Mouse (Mus musculus) lung, adult 18-20 months (tissue): ENCODE measurements around the gene Trim34b.
A peak's percentile ranks its signal among the peaks of the same experiment; 100 is the strongest.
"Not testable (repeated sequence)": the region's sequence is repeated elsewhere in the genome, so short reads cannot be mapped to it uniquely, and the experiment has no call there.

Source experiments
- DNase-seq, 2 experiments: peaks; one replicate each; pipeline ENCODE4 v3.0.0; 2022; ENCODE audit warnings: mixed read lengths in 2 of 2

Trim34b gene

DNA sequence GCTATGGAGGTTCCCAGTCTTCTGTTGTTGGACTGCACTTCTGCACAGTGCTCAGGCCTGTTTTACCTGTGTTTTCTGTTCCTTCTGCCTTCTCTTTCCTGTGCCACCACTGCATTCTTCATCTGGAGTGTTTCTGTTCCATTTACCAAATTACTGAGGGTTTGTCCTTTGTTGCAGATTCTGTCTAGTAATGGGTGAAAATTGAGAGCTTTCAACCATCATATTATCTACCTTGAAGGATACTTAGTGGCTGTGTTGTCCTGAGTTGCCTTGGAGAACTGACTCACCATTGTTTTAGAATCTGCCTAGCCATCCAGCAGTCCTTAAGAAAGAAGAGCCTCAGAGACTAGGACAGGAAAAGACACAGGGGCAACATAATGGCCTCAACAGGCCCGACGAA, at the start of gene Trim34b:
Gene Trim34b (plus strand): TSS at position 301 of the 400 bp plus-strand sequence.
- DNase-seq, result not testable (repeated sequence)

GRCm38 (mm10) chr7:104287576-104288443, 41.5 kb upstream of the Trim34b start, which contains the start of gene Trim5:
Trim5 (minus strand) TSS chr7:104288094.
- peak in 1 of 2 experiments; percentile 6 for DNase-seq

- DNase-seq, result no peak
Observed at GRCm38 (mm10) chr7:104290641-104291040, 38.6 kb upstream of the Trim34b start.

DNA sequence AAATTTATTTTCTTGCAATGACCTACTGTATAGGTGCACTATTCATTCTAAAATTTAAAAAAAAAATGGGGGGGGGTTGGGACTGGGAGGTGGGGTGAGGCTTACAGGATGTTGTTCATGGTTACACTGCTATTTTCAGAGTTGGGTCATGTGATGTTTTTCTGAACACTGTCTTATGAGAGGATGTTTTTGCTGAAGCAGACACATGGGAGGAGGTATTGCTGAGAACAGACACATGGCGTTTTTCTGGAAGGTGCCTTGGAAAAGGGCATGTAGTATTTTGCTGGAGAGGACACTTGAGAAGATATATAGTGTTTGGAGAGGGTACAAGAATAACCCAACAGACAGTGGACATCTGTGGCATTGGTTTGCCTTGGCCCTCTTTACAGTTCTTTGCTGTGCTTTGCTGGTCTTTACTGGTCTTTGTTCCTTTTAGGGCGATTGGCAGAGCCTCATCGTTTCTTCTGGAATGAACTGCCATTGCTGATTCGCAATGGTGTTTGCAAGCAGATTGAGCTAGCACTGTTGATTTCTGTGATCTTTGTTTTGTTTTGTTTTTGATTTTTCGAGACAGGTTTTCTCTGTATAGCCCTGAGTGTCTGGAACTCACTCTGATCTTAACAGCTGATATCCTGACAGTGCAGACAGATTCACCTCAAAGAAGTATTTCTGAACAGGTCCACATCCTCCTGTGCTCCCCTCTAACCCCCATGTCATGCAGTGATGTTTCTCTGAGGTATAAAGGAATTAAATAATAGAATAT, 37.5 kb upstream of the Trim34b start:
- DNase-seq, result no peak

DNA sequence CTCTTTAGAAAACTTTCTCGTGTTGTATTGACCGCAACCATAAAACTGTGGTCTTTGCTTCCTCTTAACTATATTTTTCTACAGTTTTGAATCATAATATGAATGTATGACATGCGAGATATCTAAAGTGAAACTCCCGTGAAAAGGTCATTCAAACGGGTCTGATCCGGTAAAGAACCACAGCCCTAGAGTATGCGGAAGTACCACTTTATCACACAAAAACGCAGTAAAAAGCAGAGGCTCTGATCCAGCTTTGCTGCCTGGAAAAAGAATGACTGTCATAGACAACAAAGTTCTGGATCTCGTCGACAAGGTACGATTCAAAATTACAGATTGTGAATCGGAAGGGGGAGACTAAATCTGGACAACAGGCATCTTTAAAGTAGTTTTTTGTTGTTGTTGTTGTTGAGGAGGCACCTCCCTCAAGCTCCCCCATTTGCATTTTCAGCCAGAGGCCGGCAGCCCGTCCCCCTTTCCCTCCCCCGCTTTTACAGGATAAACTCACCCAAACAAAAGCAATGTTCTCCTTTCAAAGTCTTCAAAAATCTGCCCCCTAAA, 14.4 kb upstream of the Trim34b start:
- peak in 1 of 2 experiments; percentile 7 for DNase-seq

DNA sequence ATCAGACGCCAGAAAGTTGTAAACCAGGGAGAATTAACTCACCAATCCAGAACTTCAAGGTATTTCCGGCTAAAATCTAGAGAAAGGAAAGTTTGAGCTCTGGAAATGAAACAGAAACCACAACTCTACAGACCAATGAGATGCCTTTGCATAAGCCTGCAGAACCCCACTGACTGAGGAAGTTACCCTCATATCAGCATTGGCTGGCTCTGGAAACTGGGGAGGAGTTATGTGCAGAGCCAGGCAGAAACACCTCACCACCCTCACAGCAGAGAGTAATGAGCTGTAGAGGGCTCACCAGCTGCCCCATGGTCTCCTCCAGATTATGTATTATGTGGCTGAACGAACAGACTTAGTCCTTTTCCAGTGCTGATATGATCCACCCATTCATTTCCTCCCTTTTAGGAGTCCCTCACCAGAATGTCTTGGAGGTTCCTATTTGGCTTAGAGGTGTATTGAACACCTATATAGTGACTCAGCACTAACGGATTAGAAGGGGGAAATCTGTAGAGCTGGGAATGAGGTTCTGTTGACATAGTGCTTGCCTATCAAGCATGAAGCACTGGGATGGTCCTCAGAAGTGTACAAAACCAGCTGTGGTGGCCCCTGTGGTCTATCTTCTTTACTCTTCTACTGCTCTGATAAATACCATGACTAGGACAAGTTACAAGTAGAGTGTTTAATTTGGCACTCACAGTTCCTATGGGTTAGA, 13.7 kb upstream of the Trim34b start, which contains the start of gene Trim12a:
Gene Trim12a (minus strand): TSS at position 98 of the 712 bp plus-strand sequence.
- not testable (repeated sequence) for DNase-seq

DNA sequence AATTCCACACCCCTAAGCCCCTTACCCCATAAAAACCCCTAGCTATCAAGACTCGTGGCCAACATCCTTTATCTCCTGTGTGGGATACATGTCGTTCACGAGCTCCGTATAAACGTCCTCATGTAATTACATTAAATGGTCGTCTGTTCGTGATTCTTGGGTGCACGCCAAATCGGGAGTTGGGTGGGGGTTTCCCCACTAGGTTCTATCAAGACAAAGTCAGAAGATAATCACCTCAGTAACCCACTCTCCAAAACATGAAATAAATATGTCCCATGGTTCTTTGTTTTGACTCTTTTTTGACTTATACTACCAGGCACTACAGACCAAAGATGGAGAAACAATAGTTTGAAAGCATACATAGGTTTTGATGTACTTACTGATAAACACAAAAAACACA, 7.2 kb upstream of the Trim34b start:
- DNase-seq, result no peak

DNA sequence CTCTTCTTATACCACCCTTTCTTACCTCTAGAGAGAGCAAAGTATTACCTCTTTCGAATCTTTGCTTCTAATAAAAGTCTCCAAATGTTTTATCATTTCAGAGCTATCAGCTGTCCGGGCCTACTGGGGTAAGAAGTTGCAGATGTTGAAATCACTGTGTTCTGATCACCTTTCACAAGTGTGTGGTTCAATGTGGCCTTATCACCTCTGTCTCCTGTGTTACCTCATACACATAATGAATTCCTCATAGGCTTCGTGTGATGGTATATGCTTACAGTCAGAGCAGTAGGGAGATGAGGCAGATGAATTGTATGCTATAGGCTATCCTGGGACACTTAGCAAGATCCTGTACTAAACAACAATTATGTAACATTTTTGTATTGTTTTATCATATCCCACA, 6.3 kb downstream of the Trim34b start:
- not testable (repeated sequence) for DNase-seq

GRCm38 (mm10) chr7:104340744-104341143, 11.5 kb downstream of the Trim34b start:
- DNase-seq, result not testable (repeated sequence)

DNA sequence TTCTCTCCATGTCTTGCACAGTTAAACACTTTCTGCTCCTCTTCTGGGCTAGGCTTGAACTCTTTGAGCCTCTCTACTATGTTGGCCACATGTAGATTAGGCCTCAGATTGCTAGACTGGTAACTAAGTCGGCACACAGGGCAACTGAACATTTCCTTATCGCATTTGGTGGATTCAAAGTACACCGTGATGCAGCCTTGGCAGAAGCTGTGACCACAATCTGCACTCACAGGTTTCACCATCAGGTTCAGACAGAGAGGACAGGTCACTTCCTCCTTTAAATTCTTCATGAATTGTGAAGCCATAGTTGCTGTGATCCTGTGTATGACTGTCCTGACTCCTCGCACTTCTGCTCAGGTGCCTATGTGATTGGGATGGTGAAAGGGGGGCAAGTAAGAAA, 18.8 kb downstream of the Trim34b start:
- not testable (repeated sequence) for DNase-seq

- DNase-seq, result peak; percentile 85 to 89
Observed at GRCm38 (mm10) chr7:104352717-104353599, 23.7 kb downstream of the Trim34b start, which contains the start of gene Trim12c. Trim12c (minus strand) TSS chr7:104353362.

- DNase-seq, result no peak
Observed at GRCm38 (mm10) chr7:104353600-104353967, 24.3 kb downstream of the Trim34b start.

DNA sequence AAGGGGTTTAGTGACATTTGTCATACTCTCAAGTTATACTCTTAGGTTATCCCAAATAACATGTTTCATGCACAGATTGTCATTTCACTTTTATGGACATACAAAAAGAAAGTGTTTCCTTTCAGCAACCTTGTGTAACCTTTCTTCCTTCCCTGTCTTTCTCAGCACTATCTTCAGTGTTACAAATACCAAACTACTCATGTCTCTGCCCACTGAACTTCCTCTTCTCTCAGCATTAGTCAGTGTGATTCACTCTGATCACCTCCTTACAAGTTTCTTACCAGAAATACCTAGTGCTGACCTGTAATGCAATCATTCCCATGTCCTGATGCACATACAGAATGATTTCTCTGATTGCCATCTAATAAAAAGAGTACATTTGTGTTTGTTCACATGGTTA, 37.1 kb downstream of the Trim34b start:
- DNase-seq, result no peak

DNA sequence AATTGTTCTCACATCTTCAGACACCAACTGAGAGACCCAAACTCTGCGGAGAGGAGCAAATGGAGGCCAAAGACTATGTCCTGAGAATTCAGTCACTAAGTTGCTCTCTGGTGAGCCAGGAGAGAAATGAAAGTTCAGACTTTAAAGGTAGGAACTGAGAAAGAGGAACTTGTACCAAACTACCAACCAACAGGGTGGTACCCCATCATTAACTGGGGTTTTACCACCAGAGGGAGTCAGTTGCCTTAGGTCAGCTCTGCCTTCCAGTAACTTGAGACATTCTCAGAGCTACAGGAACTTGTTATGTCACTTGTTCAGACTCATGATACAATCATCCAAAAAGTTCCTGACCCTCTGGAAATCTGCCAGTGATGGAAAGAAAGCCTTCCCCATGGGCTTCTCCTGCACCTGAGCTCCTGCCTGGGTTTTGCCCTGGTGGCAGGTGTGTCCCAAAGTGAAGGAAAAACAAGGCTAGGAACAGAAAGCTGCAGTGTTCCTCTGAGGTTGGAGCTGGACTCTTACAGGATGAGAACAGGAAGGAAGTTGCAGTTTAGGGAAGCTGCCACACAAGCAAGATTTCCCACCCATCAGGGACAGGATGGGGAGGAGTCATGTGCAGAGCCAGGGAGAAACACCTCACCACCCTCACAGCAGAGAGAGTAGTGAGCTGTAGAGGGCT, 40.6 kb downstream of the Trim34b start, which contains the start of gene Trim30b:
Gene Trim30b (minus strand): TSS at position 149 of the 679 bp plus-strand sequence.
- peak; percentile 35 to 40 for DNase-seq
